Mouse (Mus musculus): ENCODE results near the gene Serpina3k. TPM values are rescaled to one million over a fixed set of nuclear protein-coding genes. Genes with fewer than 3 reads are reported as not detected.
"Not testable (repeated sequence)": the region's sequence is repeated elsewhere in the genome, so short reads cannot be mapped to it uniquely, and the experiment has no call there.

Gene Serpina3k
- polyA plus RNA-seq (2014; fragmentation: Nextera tagmentation; extraction: Ambion mirVana): not detected in 2 replicates

DNA sequence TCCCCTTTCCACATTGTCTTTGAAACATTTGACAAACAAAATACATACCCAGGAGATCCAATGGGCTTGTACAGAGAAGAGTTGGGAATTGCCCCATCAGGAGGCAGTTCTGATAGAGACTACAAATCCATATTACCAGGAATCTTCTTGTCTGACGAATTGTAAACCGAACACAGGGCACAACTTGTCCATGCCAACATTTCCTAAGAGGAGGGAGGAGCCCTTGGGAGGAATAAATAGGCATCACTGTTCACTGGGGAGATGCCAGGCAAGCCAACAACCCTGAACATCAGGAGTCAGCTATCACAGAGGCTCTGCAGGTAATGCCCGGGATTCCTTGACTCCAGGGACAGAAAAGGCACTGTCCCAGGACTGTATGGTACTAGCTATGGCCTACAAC lies at the start of gene Serpina3k, which contains the start of gene Serpina3m:
TSS of gene Serpina3k (plus strand) at position 261 of the 400 bp plus-strand sequence.
TSS of gene Serpina3m (plus strand) at position 261 of the 400 bp plus-strand sequence.
- not testable (repeated sequence) for H3K4me1 ChIP-seq (ENCODE audit: control insufficient read depth, insufficient read depth, low read length); H3K27ac ChIP-seq (ENCODE audit: low read depth, low read length); ATAC-seq (ENCODE audit: low FRiP score); H3K4me3 ChIP-seq (ENCODE audit: low read depth, low read length); H3K9ac ChIP-seq (ENCODE audit: low read length); H3K36me3 ChIP-seq (ENCODE audit: control insufficient read depth, insufficient read depth, low read length); DNase-seq (ENCODE audit: low spot score, missing footprints); H3K4me2 ChIP-seq; H3K9me3 ChIP-seq (ENCODE audit: control insufficient read depth, low read length); H3K27me3 ChIP-seq (ENCODE audit: control insufficient read depth, insufficient read depth, low read length)
- WGBS: 85% methylated on average over 3 of the region's 3 CpGs

DNA sequence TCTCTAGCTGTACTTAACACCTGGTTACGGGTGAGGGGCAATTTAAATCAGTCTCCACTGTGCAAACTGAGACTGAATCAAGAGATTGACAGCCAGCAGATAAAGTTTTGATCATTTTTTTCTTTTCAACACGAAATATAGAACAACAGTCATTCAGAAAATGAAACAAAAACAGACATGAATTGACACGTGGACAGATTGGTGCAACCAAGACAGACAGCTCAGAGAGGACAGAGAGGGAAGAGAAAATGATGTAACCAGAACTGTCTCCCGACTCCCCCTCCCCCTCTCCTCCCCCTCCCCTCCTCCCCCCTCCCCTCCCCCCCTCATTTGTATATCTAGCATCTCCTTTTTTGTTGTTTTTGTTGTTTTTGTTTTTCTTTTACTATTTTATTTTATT lies 48.4 kb upstream of the Serpina3k start:
- H3K9ac ChIP-seq (ENCODE audit: low read length): no peak overlapping the region
- no peak overlapping the region for H3K4me3 ChIP-seq (ENCODE audit: low read depth, low read length)
- no peaks in the 10 kb centered on the region for H3K27me3 ChIP-seq (ENCODE audit: control insufficient read depth, insufficient read depth, low read length)
- WGBS: 56% methylated on average over 4 of the region's 4 CpGs
- H3K27ac ChIP-seq (ENCODE audit: low read depth, low read length): no peak overlapping the region
- H3K9me3 ChIP-seq (ENCODE audit: control insufficient read depth, low read length): no peaks in the 10 kb centered on the region
- no peaks in the 10 kb centered on the region for H3K4me1 ChIP-seq (ENCODE audit: control insufficient read depth, insufficient read depth, low read length)
- no peak overlapping the region for H3K4me2 ChIP-seq
- ATAC-seq (ENCODE audit: low FRiP score) (no peak), DNase-seq (ENCODE audit: low spot score, missing footprints) (no peak)
- H3K36me3 ChIP-seq (ENCODE audit: control insufficient read depth, insufficient read depth, low read length): no peaks in the 10 kb centered on the region

DNA sequence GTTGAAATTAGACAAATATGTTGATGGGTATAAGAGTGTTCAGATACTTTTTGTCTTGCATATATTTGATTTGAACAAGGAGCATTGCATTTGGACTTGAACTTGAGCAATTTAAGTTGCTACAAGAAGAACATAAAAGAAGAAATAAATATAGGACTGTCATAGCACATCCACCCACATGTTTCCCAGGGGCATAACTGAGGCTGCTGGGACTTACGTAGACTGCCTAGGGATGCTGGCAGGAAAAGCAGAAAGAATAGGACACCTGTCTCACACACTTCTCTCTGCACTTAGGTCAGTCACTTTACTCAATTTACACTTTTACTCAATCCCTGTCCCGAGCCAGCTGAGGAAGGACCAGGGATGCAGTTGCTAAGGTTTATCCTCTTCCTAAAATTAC lies 44.3 kb upstream of the Serpina3k start:
- Histone ChIP-seq H3K36me3 (ENCODE audit: control insufficient read depth, insufficient read depth, low read length) (no peaks in the 10 kb centered on the region), H3K4me3 (ENCODE audit: low read depth, low read length) (no peak overlapping the region), H3K9ac (ENCODE audit: low read length) (no peak overlapping the region), H3K27ac (ENCODE audit: low read depth, low read length) (no peak overlapping the region), H3K27me3 (ENCODE audit: control insufficient read depth, insufficient read depth, low read length) (no peaks in the 10 kb centered on the region), H3K4me2 (no peak overlapping the region), H3K4me1 (ENCODE audit: control insufficient read depth, insufficient read depth, low read length) (no peaks in the 10 kb centered on the region), H3K9me3 (ENCODE audit: control insufficient read depth, low read length) (no peaks in the 10 kb centered on the region)
- DNase-seq (ENCODE audit: low spot score, missing footprints) (no peak), ATAC-seq (ENCODE audit: low FRiP score) (no peak)
- WGBS: 84% methylated on average over 2 of the region's 2 CpGs

DNA sequence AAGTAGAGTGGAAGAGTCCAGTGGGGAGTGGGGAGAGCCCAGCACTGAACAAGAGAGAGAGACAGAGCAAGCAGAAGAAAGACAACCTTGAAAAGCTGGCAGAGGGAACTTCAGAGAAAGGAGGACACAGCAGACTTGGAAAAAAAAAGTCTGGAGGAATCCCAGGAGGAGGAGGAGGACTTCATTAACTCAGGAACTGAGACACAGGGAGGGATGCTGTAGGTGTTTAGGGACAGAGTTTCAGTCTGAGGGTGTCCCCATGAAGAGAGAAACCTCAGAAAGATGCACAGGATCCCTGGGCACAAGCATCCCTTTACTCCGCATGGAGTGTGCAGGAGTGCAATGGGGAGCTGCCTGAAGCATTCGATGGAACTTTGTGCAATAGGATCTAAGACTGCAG lies 40.2 kb upstream of the Serpina3k start:
- H3K9me3 ChIP-seq (ENCODE audit: control insufficient read depth, low read length): no peaks in the 10 kb centered on the region
- no peak overlapping the region for H3K9ac ChIP-seq (ENCODE audit: low read length)
- H3K4me1 ChIP-seq (ENCODE audit: control insufficient read depth, insufficient read depth, low read length): no peaks in the 10 kb centered on the region
- no peak overlapping the region for H3K27ac ChIP-seq (ENCODE audit: low read depth, low read length)
- DNase-seq (ENCODE audit: low spot score, missing footprints): no peak
- H3K4me3 ChIP-seq (ENCODE audit: low read depth, low read length): no peak overlapping the region
- WGBS: 89% methylated on average over 2 of the region's 2 CpGs
- no peak overlapping the region for H3K4me2 ChIP-seq
- no peaks in the 10 kb centered on the region for H3K36me3 ChIP-seq (ENCODE audit: control insufficient read depth, insufficient read depth, low read length)
- H3K27me3 ChIP-seq (ENCODE audit: control insufficient read depth, insufficient read depth, low read length): no peaks in the 10 kb centered on the region
- ATAC-seq (ENCODE audit: low FRiP score): no peak

DNA sequence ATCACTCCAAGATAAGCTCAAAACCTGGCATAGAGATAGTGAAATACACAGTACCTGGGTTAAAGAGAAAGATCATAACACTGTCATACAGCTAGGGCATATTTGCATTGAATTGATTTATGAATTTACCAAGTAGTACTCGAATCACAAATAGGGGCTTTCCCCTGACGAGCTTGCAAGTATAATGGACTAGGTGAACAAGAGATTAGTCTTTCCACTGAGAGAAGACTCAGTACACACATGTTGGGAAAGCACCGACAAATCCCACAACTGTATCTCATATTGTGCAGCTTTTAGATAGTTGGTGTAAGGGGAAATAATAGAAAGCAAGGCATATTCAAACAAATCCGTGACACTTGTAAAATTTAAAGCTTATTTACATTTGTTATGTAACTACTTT lies 32.3 kb upstream of the Serpina3k start:
- H3K4me3 ChIP-seq (ENCODE audit: low read depth, low read length): no peak overlapping the region
- no peaks in the 10 kb centered on the region for H3K4me1 ChIP-seq (ENCODE audit: control insufficient read depth, insufficient read depth, low read length)
- no peaks in the 10 kb centered on the region for H3K9me3 ChIP-seq (ENCODE audit: control insufficient read depth, low read length)
- no peaks in the 10 kb centered on the region for H3K27me3 ChIP-seq (ENCODE audit: control insufficient read depth, insufficient read depth, low read length)
- H3K36me3 ChIP-seq (ENCODE audit: control insufficient read depth, insufficient read depth, low read length): no peaks in the 10 kb centered on the region
- 83% methylated on average over 4 of the region's 4 CpGs for WGBS
- ATAC-seq (ENCODE audit: low FRiP score) (no peak), DNase-seq (ENCODE audit: low spot score, missing footprints) (no peak)
- H3K9ac ChIP-seq (ENCODE audit: low read length): no peak overlapping the region
- H3K4me2 ChIP-seq: no peak overlapping the region
- H3K27ac ChIP-seq (ENCODE audit: low read depth, low read length): no peak overlapping the region

DNA sequence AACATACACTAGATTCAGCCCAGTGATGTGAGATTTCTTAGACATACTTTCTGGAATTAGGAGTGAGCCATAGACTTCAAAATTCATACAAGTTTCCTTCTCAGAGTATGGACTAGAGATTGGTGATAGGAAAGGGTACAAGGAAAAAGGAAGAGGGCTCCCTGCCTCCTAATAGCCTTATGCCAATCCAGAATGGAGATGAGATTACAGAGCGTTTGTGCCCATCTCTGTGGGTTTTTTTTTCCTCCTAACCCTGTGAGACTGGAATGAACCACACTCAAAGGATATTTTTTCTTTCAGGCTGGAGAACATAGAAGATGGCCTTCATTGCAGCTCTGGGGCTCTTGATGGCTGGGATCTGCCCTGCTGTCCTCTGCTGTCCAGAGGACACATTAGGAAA lies 24.0 kb upstream of the Serpina3k start, which contains the start of gene Serpina3j:
TSS of gene Serpina3j (plus strand) at position 301 of the 400 bp plus-strand sequence.
- no peaks in the 10 kb centered on the region for H3K9me3 ChIP-seq (ENCODE audit: control insufficient read depth, low read length)
- no peak within 1 kb of the TSS for H3K9ac ChIP-seq (ENCODE audit: low read length)
- ATAC-seq (ENCODE audit: low FRiP score) (no peak), DNase-seq (ENCODE audit: low spot score, missing footprints) (no peak)
- no peaks in the 10 kb centered on the region for H3K36me3 ChIP-seq (ENCODE audit: control insufficient read depth, insufficient read depth, low read length)
- WGBS: 93% methylated on average over 1 of the region's 1 CpGs
- no peaks in the 10 kb centered on the region for H3K27me3 ChIP-seq (ENCODE audit: control insufficient read depth, insufficient read depth, low read length)
- no peak within 1 kb of the TSS for H3K4me3 ChIP-seq (ENCODE audit: low read depth, low read length)
- no peak within 1 kb of the TSS for H3K4me2 ChIP-seq
- no peaks in the 10 kb centered on the region for H3K4me1 ChIP-seq (ENCODE audit: control insufficient read depth, insufficient read depth, low read length)
- H3K27ac ChIP-seq (ENCODE audit: low read depth, low read length): no peak within 1 kb of the TSS

DNA sequence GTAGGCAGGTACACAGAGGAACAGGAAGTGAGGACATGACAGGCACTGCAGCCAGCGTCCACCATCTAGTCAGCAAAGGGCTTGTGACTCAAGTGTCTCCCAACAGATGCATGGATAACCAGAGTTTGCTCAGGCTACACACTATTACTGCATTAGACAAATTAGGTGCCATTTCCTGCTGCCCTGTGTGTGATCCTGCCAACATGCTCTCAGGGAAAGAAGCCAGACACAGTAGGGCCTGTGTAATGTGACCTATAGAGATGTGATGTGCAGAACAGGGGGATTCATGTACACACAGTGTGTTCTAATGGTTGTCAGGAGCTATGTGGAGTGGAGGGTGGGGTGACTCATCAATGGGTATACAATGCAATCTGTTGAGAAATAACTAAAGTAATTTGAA lies 15.8 kb upstream of the Serpina3k start:
- no peaks in the 10 kb centered on the region for H3K9me3 ChIP-seq (ENCODE audit: control insufficient read depth, low read length)
- no peak for ATAC-seq (ENCODE audit: low FRiP score)
- H3K9ac ChIP-seq (ENCODE audit: low read length): no peak overlapping the region
- no peak for DNase-seq (ENCODE audit: low spot score, missing footprints)
- H3K4me3 ChIP-seq (ENCODE audit: low read depth, low read length): no peak overlapping the region
- no peaks in the 10 kb centered on the region for H3K27me3 ChIP-seq (ENCODE audit: control insufficient read depth, insufficient read depth, low read length)
- no peaks in the 10 kb centered on the region for H3K4me1 ChIP-seq (ENCODE audit: control insufficient read depth, insufficient read depth, low read length)
- 82% methylated on average over 1 of the region's 1 CpGs for WGBS
- H3K4me2 ChIP-seq: no peak overlapping the region
- H3K36me3 ChIP-seq (ENCODE audit: control insufficient read depth, insufficient read depth, low read length): no peaks in the 10 kb centered on the region
- no peak overlapping the region for H3K27ac ChIP-seq (ENCODE audit: low read depth, low read length)

DNA sequence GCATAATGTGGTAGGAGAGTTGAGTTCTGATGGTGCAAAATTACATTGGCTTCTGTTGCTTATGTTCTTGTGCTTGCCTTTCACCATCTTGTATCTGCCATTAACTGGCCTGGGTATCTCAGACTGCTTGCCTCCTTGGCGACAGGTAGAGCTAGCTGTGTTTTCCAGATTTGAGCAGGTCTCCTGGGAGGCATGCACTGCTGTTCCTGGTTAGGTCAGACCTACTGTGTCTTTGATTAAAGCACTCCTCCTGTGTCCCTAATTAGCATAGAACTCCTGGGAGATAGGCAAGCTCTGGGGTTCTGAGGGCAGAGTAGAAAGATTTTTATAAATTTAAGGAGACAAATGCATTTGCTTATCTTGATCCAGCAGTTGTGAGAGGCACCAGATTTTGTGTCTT lies 6.6 kb upstream of the Serpina3k start:
- no peak overlapping the region for H3K4me3 ChIP-seq (ENCODE audit: low read depth, low read length)
- 32% methylated on average over 1 of the region's 1 CpGs for WGBS
- no peaks in the 10 kb centered on the region for H3K9me3 ChIP-seq (ENCODE audit: control insufficient read depth, low read length)
- no peak overlapping the region for H3K9ac ChIP-seq (ENCODE audit: low read length)
- no peak overlapping the region for H3K27ac ChIP-seq (ENCODE audit: low read depth, low read length)
- no peaks in the 10 kb centered on the region for H3K4me1 ChIP-seq (ENCODE audit: control insufficient read depth, insufficient read depth, low read length)
- H3K36me3 ChIP-seq (ENCODE audit: control insufficient read depth, insufficient read depth, low read length): no peaks in the 10 kb centered on the region
- ATAC-seq (ENCODE audit: low FRiP score) (no peak), DNase-seq (ENCODE audit: low spot score, missing footprints) (no peak)
- H3K4me2 ChIP-seq: no peak overlapping the region
- no peaks in the 10 kb centered on the region for H3K27me3 ChIP-seq (ENCODE audit: control insufficient read depth, insufficient read depth, low read length)

DNA sequence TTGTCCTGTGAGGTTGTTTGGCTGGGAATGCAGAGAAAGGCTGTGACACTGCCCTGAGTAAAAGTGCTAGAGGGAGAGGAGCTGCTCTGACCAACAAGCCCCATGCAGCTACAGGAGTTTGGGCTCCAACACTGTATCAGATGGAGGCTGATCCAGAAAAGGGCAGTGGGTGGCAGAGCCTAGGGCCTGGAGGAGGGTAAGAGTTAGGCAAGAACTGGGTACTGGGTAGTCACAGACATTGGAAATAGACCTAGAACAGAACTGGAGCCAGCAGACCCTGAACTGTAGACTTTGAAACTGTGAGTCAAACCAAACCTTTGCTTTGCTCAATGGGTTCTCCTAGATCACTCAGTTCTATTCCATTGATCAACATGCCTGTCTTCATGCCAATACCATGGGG lies 1.4 kb upstream of the Serpina3k start:
- not testable (repeated sequence) for H3K9ac ChIP-seq (ENCODE audit: low read length); ATAC-seq (ENCODE audit: low FRiP score); DNase-seq (ENCODE audit: low spot score, missing footprints); H3K4me2 ChIP-seq; H3K36me3 ChIP-seq (ENCODE audit: control insufficient read depth, insufficient read depth, low read length); H3K27ac ChIP-seq (ENCODE audit: low read depth, low read length); H3K4me1 ChIP-seq (ENCODE audit: control insufficient read depth, insufficient read depth, low read length); H3K9me3 ChIP-seq (ENCODE audit: control insufficient read depth, low read length); H3K4me3 ChIP-seq (ENCODE audit: low read depth, low read length); H3K27me3 ChIP-seq (ENCODE audit: control insufficient read depth, insufficient read depth, low read length)

DNA sequence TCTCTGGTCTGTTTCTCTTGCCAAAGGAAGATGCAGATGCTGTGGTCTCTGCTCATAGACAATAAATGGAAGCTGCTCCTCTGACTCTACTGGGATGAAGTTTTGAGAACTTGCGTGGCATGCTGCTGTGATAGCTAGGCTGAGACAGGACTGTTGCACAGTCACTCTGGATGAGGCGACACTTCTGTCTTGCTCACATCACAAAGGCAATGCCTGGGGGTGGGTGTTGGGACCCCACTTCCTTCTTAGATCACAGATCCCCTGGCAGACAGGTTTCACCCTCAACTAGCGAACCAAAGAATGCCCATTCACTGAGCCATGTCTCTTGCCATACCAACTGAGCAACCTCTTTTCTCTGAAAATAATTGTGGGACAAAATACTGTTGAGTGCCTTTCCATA lies 419 bp downstream of the Serpina3k start:
- H3K4me3 ChIP-seq (ENCODE audit: low read depth, low read length): no peak overlapping the region
- no peaks in the 10 kb centered on the region for H3K9me3 ChIP-seq (ENCODE audit: control insufficient read depth, low read length)
- H3K9ac ChIP-seq (ENCODE audit: low read length): no peak overlapping the region
- no peak overlapping the region for H3K4me2 ChIP-seq
- 91% methylated on average over 3 of the region's 3 CpGs for WGBS
- ATAC-seq (ENCODE audit: low FRiP score): no peak
- H3K27me3 ChIP-seq (ENCODE audit: control insufficient read depth, insufficient read depth, low read length): no peaks in the 10 kb centered on the region
- H3K4me1 ChIP-seq (ENCODE audit: control insufficient read depth, insufficient read depth, low read length): no peaks in the 10 kb centered on the region
- no peak for DNase-seq (ENCODE audit: low spot score, missing footprints)
- no peak overlapping the region for H3K27ac ChIP-seq (ENCODE audit: low read depth, low read length)
- no peaks in the 10 kb centered on the region for H3K36me3 ChIP-seq (ENCODE audit: control insufficient read depth, insufficient read depth, low read length)

Measured in midbrain, embryonic 11.5 days (tissue).